Comparison of ENCODE assay signal across 8 mouse cellular contexts in the genomic region with DNA sequence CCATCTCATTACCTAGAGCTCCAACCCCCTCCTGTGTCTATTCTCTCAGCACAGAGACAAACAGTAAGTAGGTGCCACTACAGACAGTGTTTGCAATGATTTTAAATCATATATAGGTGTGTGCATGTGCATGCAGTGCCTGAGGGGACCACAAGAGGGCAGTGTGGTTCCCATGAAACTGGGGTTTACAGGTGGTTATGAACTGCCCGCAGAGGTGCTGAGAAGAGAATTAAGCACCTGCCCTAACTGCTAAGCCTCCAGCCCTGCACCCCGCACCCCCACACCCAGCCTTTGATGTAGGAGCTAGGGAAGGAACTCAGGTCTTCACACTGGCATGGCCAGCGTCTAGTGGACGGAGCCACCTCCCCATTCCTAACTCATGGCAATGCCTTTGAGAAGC. TPM values are rescaled to one million over a fixed set of nuclear protein-coding genes. Genes with fewer than 3 reads are reported as not detected.
DNase-seq lines count a peak whose midpoint lies in the region; ATAC-seq lines count a peak whose summit lies in the region.

No protein-coding gene starts in this region.

- DNase-seq in CD4-positive, CD25-positive, alpha-beta regulatory T cell, adult 2 months (ENCODE audit: low read depth, low spot score) = peak; percentile 71
- peak; percentile 28 for DNase-seq in layer of hippocampus, adult 11-12 months (ENCODE audit: low spot score)
- no peak for DNase-seq in layer of hippocampus, adult 18-20 months (ENCODE audit: low spot score in 2 of 2)
- peak; percentile 73 for DNase-seq in adrenal gland, postnatal 10 days
- peak; percentile 62 for DNase-seq in kidney, adult 9 months
- DNase-seq in naive thymus-derived CD4-positive, alpha-beta T cell, adult 2 months (ENCODE audit: low read depth) = peak; percentile 66
- peak; percentile 90 for DNase-seq in thymus, postnatal 4 days

- ATAC-seq in CD4-positive, CD25-positive, alpha-beta regulatory T cell, adult 4 months = no peak

RNA-seq across cellular contexts. Expression of a gene that starts 1.5 kb away (rescaled TPM):
- polyA plus RNA-seq in CD4-positive, CD25-positive, alpha-beta regulatory T cell, adult 4 months (2017; shearing (Covaris generic)) = 1 to 10 TPM; 2.0 to 3.2 TPM
- total RNA-seq in layer of hippocampus, adult 18-20 months (2021) = 1 to 10 TPM; 1.4 to 1.6 TPM
- total RNA-seq in adrenal gland, postnatal 10 days (2021) = under 1 TPM; 0.70 to 0.78 TPM

RNA-seq across cellular contexts. Expression of a gene that starts 13.7 kb away (rescaled TPM):
- polyA plus RNA-seq in CD4-positive, CD25-positive, alpha-beta regulatory T cell, adult 4 months (2017; shearing (Covaris generic)) = not detected
- total RNA-seq in layer of hippocampus, adult 18-20 months (2021) = under 1 TPM in 1 of 2 experiments, not detected in 1; 0.53 TPM
- total RNA-seq in adrenal gland, postnatal 10 days (2021) = 1 to 10 TPM; 1.3 to 1.4 TPM

RNA-seq across cellular contexts. Expression of a gene that starts 18.0 kb away (rescaled TPM):
- polyA plus RNA-seq in CD4-positive, CD25-positive, alpha-beta regulatory T cell, adult 4 months (2017; shearing (Covaris generic)) = 10 to 100 TPM; 29.1 to 37.6 TPM
- 10 to 100 TPM; 27.7 to 29.5 TPM for total RNA-seq in layer of hippocampus, adult 18-20 months (2021)
- 10 to 100 TPM; 50.8 to 52.0 TPM for total RNA-seq in adrenal gland, postnatal 10 days (2021)

RNA-seq across cellular contexts. Expression of a gene that starts 49.8 kb away (rescaled TPM):
- polyA plus RNA-seq in CD4-positive, CD25-positive, alpha-beta regulatory T cell, adult 4 months (2017; shearing (Covaris generic)) = not detected
- total RNA-seq in layer of hippocampus, adult 18-20 months (2021) = under 1 TPM; 0.52 to 0.58 TPM
- total RNA-seq in adrenal gland, postnatal 10 days (2021) = 1 to 10 TPM; 1.8 to 2.6 TPM

RNA-seq across cellular contexts. Expression of a gene that starts 50.5 kb away (rescaled TPM):
- polyA plus RNA-seq in CD4-positive, CD25-positive, alpha-beta regulatory T cell, adult 4 months (2017; shearing (Covaris generic)) = not detected
- not detected for total RNA-seq in layer of hippocampus, adult 18-20 months (2021)
- 1 to 10 TPM in 1 of 2 experiments, under 1 TPM in 1; 0.79 to 1.9 TPM for total RNA-seq in adrenal gland, postnatal 10 days (2021)

Comparison
In these comparisons a context has a peak if more than half of its experiments do, and no peak if none do; other contexts are left out.
1. DNase-seq: peak in CD4-positive, CD25-positive, alpha-beta regulatory T cell, adult 2 months (single experiment), layer of hippocampus, adult 11-12 months (single experiment), adrenal gland, postnatal 10 days (single experiment), kidney, adult 9 months (single experiment), naive thymus-derived CD4-positive, alpha-beta T cell, adult 2 months (single experiment) and thymus, postnatal 4 days (single experiment); none in layer of hippocampus, adult 18-20 months (0 of 2).